Mouse (Mus musculus): ENCODE measurements at regions not wholly inside any gene's neighbourhood (a gene's known extent, or its start where the extent isn't known, plus 50 kb on each side); places are given as distances from the start of the nearest gene placed in this dataset.
"Not testable (repeated sequence)": the region's sequence is repeated elsewhere in the genome, so short reads cannot be mapped to it uniquely, and the experiment has no call there.

- DNase-seq (ENCODE audit: low read depth), result no peak
Measured at GRCm38 (mm10) chr4:21464456-21464855, 221.3 kb downstream of the Prdm13 start.

GRCm38 (mm10) chr4:21441274-21441673 lies 244.5 kb downstream of the Prdm13 start:
- no peak for DNase-seq (ENCODE audit: low read depth)

- no peak for DNase-seq (ENCODE audit: low read depth)
Measured at GRCm38 (mm10) chr4:21436710-21437109, 249.1 kb downstream of the Prdm13 start.

- peak; percentile 1 for DNase-seq (ENCODE audit: low read depth)
Measured at GRCm38 (mm10) chr4:21407850-21408249, 277.9 kb downstream of the Prdm13 start.

- DNase-seq (ENCODE audit: low read depth), result no peak
Measured at GRCm38 (mm10) chr4:21369314-21369713, 316.4 kb downstream of the Prdm13 start.

GRCm38 (mm10) chr4:21368234-21369021 lies 317.3 kb downstream of the Prdm13 start:
- peak; percentile 7 for DNase-seq (ENCODE audit: low read depth)

GRCm38 (mm10) chr4:21321769-21322168 lies 364.0 kb downstream of the Prdm13 start:
- no peak for DNase-seq (ENCODE audit: low read depth)

- not testable (repeated sequence) for DNase-seq (ENCODE audit: low read depth)
Measured at GRCm38 (mm10) chr4:21309239-21309638, 376.5 kb downstream of the Prdm13 start.

GRCm38 (mm10) chr4:21307476-21308011 lies 378.2 kb downstream of the Prdm13 start:
- DNase-seq (ENCODE audit: low read depth), result no peak

GRCm38 (mm10) chr4:21300141-21300540 lies 385.6 kb downstream of the Prdm13 start:
- no peak for DNase-seq (ENCODE audit: low read depth)

- DNase-seq (ENCODE audit: low read depth), result no peak
Measured at GRCm38 (mm10) chr4:21267302-21267701, 418.5 kb downstream of the Prdm13 start.

GRCm38 (mm10) chr4:21266886-21267285 lies 418.9 kb downstream of the Prdm13 start:
- DNase-seq (ENCODE audit: low read depth), result no peak

- no peak for DNase-seq (ENCODE audit: low read depth)
Measured at GRCm38 (mm10) chr4:21250396-21250795, 435.4 kb downstream of the Prdm13 start.

GRCm38 (mm10) chr4:21222631-21223030 lies 463.1 kb downstream of the Prdm13 start:
- no peak for DNase-seq (ENCODE audit: low read depth)

GRCm38 (mm10) chr4:21207617-21208016 lies 478.1 kb downstream of the Prdm13 start:
- DNase-seq (ENCODE audit: low read depth), result no peak

- no peak for DNase-seq (ENCODE audit: low read depth)
Measured at GRCm38 (mm10) chr4:21195620-21196019, 490.1 kb downstream of the Prdm13 start.

GRCm38 (mm10) chr4:21173789-21174188 lies 512.0 kb downstream of the Prdm13 start:
- no peak for DNase-seq (ENCODE audit: low read depth)

GRCm38 (mm10) chr4:21173019-21173418 lies 512.7 kb downstream of the Prdm13 start:
- DNase-seq (ENCODE audit: low read depth), result no peak

GRCm38 (mm10) chr4:21170734-21171133 lies 515.0 kb downstream of the Prdm13 start:
- DNase-seq (ENCODE audit: low read depth), result no peak

GRCm38 (mm10) chr4:21162124-21162523 lies 523.6 kb downstream of the Prdm13 start:
- no peak for DNase-seq (ENCODE audit: low read depth)

- no peak for DNase-seq (ENCODE audit: low read depth)
Measured at GRCm38 (mm10) chr4:21125892-21126291, 559.9 kb downstream of the Prdm13 start.

GRCm38 (mm10) chr4:21095741-21096140 lies 590.0 kb downstream of the Prdm13 start:
- no peak for DNase-seq (ENCODE audit: low read depth)

- no peak for DNase-seq (ENCODE audit: low read depth)
Measured at GRCm38 (mm10) chr4:21070198-21070785, 615.5 kb downstream of the Prdm13 start.
